Mouse (Mus musculus) heart, adult 2 months (tissue): Measurements from ENCODE around the gene Efcc1. TPM values are rescaled to one million over a fixed set of nuclear protein-coding genes. Genes with fewer than 3 reads are reported as not detected.

Experiments
- DNase-seq, 2 experiments: peaks; one replicate each; pipeline ENCODE4 v3.0.0; 2021
- H3K27ac ChIP-seq: fragments of 200-600 bp; 2 replicates; pipeline ENCODE4 v1.8.1; 2022
- H3K27me3 ChIP-seq: fragments of 200-500 bp; 2 replicates; pipeline ENCODE4 v1.6.1; 2012; ENCODE audit warnings: mild to moderate bottlenecking, low read length, inconsistent platforms, mixed read lengths; ENCODE audit not compliant: control insufficient read depth, insufficient read depth
- H3K36me3 ChIP-seq: fragments of 200-500 bp; 2 replicates; pipeline ENCODE4 v1.6.1; 2012; ENCODE audit warnings: low read length, inconsistent platforms; ENCODE audit not compliant: control insufficient read depth, insufficient read depth
- H3K4me1 ChIP-seq: fragments of 200-500 bp; 2 replicates; pipeline ENCODE4 v1.6.1; 2011; ENCODE audit warnings: low read length; ENCODE audit not compliant: control insufficient read depth, insufficient read depth
- H3K4me3 ChIP-seq: fragments of 200-600 bp; 2 replicates; pipeline ENCODE4 v1.8.1; 2022
- H3K79me2 ChIP-seq: fragments of 200-500 bp; replicated peaks from 2 replicates; pipeline ENCODE4 v1.6.1; 2012; ENCODE audit warnings: mild to moderate bottlenecking, inconsistent platforms, low read length, moderate library complexity, mixed read lengths; ENCODE audit not compliant: control insufficient read depth, insufficient read depth
- H3K9ac ChIP-seq: fragments of 200-500 bp; 2 replicates; pipeline ENCODE4 v1.6.1; 2012; ENCODE audit warnings: low read depth, mild to moderate bottlenecking, control low read depth, inconsistent platforms, low read length, mixed read lengths
- CTCF ChIP-seq: fragments of 200-600 bp; IDR thresholded peaks from 2 replicates; pipeline ENCODE4 v1.8.1; 2022; ENCODE audit warnings: antibody characterized with exemption, mild to moderate bottlenecking, moderate library complexity
- EP300 ChIP-seq: fragments of 200-500 bp; IDR thresholded peaks from 2 replicates; pipeline ENCODE4 v1.6.1; 2011; ENCODE audit warnings: low read depth, low read length, control low read depth; ENCODE audit not compliant: insufficient read depth
- POLR2A ChIP-seq: fragments of 200-500 bp; IDR thresholded peaks from 2 replicates; pipeline ENCODE4 v1.6.1; 2011; ENCODE audit warnings: mild to moderate bottlenecking, low read depth, low read length, control low read depth; ENCODE audit not compliant: insufficient read depth
- WGBS: fragments of 180-500 bp; shearing (Covaris S2); methylation state at CpG from one replicate; pipeline ENCODE4 v1.1.7; 2018; 5-methylcytosine and 5-hydroxymethylcytosine counted together
- intact Hi-C: fragments of 180-260 bp; cut with DNase I; formaldehyde crosslinking; loops from one replicate; pipeline ENCODE4 v1.15.1; 2025
- polyA plus RNA-seq: library from polyadenylated mRNA; depleted of rRNA; stranded (reverse); fragments of >200 nt; gene quantifications from 2 replicates; pipeline ENCODE4 v1.2.3, GENCODE M21; 2012
- total RNA-seq, 2 experiments: library from RNA; stranded (reverse); gene quantifications; 2 replicates each; pipeline ENCODE4 v1.2.3; 2021

The Efcc1 gene
- total and polyA plus RNA-seq, 3 experiments: 0.86 to 1.3 (median 1.2) TPM

DNA sequence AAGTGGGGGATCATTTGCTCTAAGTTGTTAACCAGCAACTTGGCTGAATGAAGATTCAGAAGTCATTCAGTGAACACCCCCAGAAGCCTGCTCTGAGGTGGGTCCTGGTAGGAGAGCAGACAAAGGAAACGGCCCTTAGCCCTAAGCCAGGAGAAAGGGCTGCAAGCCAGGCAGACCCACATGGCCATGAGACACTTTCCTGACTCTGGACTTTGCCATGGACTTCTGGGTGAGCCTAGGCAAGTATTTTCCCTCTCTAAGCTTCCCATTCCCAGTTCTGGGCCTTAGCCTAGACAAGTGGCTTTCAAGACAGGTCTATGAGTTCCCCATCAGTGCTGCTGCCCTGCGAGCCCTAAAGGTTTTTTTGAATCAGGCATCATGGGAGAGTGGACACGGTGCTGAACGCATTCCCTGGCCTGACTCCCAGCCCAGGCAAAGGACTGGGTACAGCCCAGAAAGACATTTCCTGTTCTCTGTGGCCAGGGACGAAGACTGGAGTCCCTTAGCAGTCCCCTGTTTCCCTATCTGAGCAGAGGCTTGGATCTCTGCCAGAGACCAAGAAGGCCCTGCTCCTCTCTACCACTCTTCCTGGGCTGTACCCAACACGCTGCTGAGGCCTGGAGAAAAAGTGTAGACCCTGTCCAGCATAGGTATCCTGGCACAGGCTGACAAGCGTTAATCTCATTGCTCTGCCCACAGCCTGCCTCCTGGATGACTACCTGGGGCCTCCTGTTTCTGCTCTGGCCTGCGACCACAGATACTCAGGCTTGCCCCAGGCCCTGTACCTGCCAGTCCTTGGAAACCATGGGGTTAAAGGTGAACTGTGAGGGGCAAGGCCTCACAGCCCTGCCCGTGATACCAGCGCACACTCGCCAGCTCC lies 47.9 kb downstream of the Efcc1 start:
- H3K27ac ChIP-seq: no peak overlapping the region
- H3K9ac ChIP-seq: no peak overlapping the region
- TF ChIP-seq EP300 (no peak), POLR2A (no peak), CTCF (no peak)
- no peaks in the 10 kb centered on the region for H3K36me3 ChIP-seq
- H3K4me3 ChIP-seq: no peak overlapping the region
- 43% methylated on average over 11 of the region's 11 CpGs for WGBS
- no peaks in the 10 kb centered on the region for H3K4me1 ChIP-seq
- intact Hi-C loops: no loop called here
- no peaks in the 10 kb centered on the region for H3K79me2 ChIP-seq
- no peaks in the 10 kb centered on the region for H3K27me3 ChIP-seq
- DNase-seq: peak in 1 of 2 experiments; percentile 35

DNA sequence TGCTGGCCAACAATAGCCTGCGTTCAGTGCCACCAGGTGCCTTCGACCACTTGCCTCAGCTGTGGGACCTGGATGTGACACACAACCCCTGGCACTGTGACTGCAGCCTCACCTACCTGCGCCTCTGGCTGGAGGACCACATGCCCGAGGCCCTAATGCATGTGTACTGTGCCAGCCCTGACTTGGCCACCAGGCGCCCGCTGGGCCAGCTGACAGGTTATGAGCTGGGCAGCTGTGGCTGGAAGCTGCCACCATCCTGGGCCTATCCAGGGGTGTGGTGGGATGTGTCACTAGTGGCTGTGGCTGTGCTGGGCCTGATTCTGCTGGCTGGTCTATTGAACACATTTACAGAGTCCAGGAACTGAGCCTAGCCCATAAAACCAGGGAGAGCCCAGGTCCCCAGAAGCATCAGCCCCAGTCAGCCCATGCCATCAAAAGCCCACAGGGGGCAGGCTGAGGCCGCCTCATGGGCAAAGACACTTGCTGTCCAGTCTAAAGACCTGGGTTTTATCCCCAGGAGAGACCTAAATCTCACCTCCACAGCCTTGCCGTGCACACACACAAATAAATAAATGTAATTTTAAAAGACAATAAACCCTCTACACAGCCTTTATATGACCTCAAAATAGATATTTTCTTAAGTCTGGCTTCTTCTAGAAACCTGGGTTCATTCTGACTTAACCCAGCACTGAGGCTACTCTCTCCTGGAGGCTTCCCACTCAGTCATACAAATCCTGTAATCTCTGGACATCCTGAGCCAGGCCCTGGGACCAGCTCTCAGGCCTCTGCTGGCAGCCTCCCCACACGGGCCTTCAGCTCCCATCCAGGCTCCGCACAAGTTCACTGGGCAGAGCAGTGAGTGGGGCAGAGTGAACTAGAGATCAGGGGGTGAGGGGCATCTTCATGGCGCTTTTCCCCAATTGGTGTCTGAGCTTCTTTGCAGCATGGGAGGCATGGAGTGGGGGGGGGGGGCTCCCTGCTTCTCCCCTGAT lies 48.8 kb downstream of the Efcc1 start:
- Histone ChIP-seq H3K4me1 (no peaks in the 10 kb centered on the region), H3K79me2 (no peaks in the 10 kb centered on the region), H3K9ac (no peak overlapping the region), H3K4me3 (no peak overlapping the region), H3K36me3 (no peaks in the 10 kb centered on the region), H3K27ac (no peak overlapping the region), H3K27me3 (no peaks in the 10 kb centered on the region)
- WGBS: 87% methylated on average over 11 of the region's 11 CpGs
- intact Hi-C loops: no loop called here
- TF ChIP-seq CTCF: peak; percentile 54
- no peak for TF ChIP-seq POLR2A
- no peak for DNase-seq

DNA sequence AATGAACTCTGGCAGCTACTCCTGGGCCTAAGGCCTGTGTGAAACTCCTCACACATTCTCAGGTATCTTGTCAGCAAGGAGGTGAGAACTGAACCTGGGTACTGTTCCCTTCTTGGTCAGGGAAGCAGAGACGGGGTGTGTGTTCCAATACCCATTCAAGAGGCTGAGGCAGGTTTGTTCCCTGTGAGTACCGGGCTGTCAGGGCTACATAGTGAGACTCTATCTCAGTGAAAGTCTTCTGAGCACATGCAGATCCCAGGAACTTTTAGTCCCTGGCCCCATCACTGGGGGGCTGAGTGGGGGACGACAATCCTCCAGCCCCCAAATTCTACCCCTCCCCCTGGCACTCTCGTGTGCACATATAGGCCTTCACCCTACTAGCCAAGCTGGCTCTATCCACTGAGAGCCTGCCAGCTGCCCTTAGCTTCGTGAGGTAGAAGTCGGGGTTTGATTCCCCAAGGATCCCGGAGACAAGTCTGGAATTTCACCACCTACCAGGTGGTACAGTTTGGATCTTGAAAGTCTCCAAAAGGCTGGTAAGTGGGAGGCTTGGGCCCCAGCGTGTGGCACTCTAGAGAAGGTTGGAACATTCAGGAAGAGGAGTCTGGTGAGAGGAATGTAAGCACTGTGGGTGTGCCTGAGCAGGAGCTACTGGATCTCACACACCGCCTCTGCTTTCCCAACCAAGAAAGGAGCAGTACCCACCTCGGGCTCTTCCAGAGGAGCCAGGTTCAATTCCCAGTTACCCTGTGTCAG lies 50.1 kb downstream of the Efcc1 start:
- H3K27me3 ChIP-seq: no peaks in the 10 kb centered on the region
- intact Hi-C loops: no loop called here
- no peak for TF ChIP-seq CTCF
- no peak for TF ChIP-seq POLR2A
- TF ChIP-seq EP300: no peak
- 79% methylated on average over 10 of the region's 10 CpGs for WGBS
- no peak overlapping the region for H3K9ac ChIP-seq
- H3K27ac ChIP-seq: no peak overlapping the region
- no peaks in the 10 kb centered on the region for H3K4me1 ChIP-seq
- no peak overlapping the region for H3K4me3 ChIP-seq
- H3K36me3 ChIP-seq: no peaks in the 10 kb centered on the region
- no peaks in the 10 kb centered on the region for H3K79me2 ChIP-seq
- no peak for DNase-seq

DNA sequence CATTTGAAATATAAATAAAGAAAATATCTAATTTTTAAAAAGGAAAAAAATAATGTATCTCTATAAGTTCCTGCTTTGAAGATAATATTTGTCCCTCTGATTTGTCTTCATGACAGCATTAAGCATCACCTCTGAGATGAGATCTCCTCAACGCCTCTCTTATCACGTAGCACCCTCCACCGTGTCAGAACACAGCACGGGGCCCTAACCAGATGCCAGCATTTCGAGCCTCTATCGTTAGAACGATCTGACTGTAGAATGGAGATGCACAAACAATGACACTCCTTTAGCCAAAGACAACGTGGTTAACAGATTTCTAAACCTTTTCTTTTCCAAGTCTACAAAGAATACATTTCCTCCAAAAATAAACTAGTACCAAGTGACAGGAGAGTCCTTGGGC lies 53.4 kb downstream of the Efcc1 start:
- Histone ChIP-seq H3K9ac (no peak overlapping the region), H3K4me1 (peaks cover 4% of the 10 kb centered on the region; the same call in 1 of the 2 replicates), H3K27me3 (no peaks in the 10 kb centered on the region), H3K4me3 (no peak overlapping the region), H3K36me3 (no peaks in the 10 kb centered on the region), H3K27ac (no peak overlapping the region), H3K79me2 (no peaks in the 10 kb centered on the region)
- 46% methylated on average over 8 of the region's 8 CpGs for WGBS
- intact Hi-C loops: no loop called here
- DNase-seq: no peak
- no peak for TF ChIP-seq CTCF
- no peak for TF ChIP-seq POLR2A
- no peak for TF ChIP-seq EP300

DNA sequence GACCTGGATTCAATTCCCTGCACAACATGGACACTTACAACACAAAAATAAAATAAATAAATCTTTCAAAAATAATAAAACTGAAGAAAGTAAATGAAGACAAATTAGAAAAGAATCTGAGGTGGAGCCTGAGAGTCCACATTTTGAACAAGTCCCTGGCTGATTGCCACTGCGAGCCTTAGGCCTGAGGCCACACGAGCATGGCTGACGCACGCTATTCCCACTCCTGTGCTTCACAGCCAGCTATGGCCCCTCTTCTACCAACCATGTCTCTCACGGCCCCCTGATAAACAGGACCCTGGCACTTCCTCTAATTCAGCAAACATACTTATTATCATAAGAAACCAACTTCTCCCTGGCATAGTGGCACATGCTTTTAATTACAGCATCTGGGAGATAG lies 56.0 kb downstream of the Efcc1 start:
- intact Hi-C loops: no loop called here
- no peaks in the 10 kb centered on the region for H3K79me2 ChIP-seq
- no peak overlapping the region for H3K9ac ChIP-seq
- DNase-seq: no peak
- 75% methylated on average over 5 of the region's 5 CpGs for WGBS
- H3K27me3 ChIP-seq: no peaks in the 10 kb centered on the region
- H3K4me3 ChIP-seq: no peak overlapping the region
- H3K36me3 ChIP-seq: no peaks in the 10 kb centered on the region
- no peak overlapping the region for H3K27ac ChIP-seq
- TF ChIP-seq EP300: no peak
- peaks cover 4% of the 10 kb centered on the region for H3K4me1 ChIP-seq
